Mouse (Mus musculus) T-cell, adult 2 months (primary cell): ENCODE results near the gene Amz1.

Experiments used
- DNase-seq: peaks from one replicate; pipeline ENCODE4 v3.0.0; 2022; ENCODE audit warnings: low spot score

The Amz1 gene

DNA sequence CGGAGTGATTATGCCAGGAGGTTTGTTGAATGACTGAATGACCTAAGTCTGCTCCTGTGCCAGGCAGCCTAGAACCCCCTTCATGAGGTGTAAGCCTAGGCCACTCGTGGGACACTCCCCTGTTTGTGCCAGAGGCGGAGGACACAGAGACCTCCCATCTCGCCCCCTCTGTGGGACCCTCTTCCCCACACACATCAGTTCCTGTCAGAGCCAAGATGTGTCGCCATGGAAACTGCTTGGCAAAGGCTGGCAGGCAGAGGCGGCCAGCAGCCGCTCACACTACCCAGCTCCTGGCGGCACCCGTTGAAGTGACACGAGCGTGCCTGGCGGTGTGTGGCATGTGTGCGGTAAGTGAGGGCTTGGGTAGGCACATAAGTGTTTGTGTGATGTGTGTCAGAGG lies at the start of gene Amz1:
Gene Amz1 (plus strand): TSS at position 306 of the 400 bp plus-strand sequence.
- DNase-seq: no peak

DNA sequence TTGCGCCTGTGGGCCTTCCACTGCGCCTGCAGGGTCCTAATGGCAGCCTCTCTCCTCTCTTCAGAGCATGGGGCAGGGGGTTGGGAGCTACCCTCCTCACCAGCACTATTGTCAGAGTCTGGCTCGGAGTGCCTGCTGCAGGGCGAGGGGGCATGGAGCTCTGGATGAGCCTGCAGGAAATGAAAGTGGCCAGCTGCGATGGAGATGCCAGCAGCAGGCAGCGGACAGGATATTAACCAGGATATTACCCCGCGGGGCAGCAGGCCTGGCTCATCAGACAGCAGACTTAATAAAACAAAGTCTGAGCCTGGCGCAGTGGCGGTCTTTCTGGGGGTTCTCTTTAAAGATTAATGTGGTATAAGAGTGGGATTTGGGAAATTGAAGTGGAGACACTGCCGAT lies 48.8 kb upstream of the Amz1 start:
- no peak for DNase-seq

DNA sequence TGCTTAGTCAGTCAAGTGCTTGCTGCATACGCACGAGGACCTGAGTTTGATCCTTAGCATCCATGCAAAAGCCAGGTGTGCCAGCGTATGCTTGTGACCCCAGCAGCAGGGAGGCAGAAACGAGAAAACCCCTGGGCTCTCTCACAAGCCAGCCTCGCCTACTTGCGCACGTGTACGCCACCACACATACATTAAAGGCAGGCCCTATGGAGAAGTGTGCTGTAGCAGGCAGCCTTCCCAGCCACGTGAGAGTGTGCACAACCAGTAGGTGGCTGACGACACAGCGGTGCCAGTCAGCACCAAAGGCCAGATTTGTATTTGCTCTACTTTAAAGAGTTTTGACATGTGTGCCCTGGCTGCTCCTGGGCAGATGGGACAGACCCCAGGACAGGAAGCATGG lies 48.3 kb upstream of the Amz1 start:
- no peak for DNase-seq

DNA sequence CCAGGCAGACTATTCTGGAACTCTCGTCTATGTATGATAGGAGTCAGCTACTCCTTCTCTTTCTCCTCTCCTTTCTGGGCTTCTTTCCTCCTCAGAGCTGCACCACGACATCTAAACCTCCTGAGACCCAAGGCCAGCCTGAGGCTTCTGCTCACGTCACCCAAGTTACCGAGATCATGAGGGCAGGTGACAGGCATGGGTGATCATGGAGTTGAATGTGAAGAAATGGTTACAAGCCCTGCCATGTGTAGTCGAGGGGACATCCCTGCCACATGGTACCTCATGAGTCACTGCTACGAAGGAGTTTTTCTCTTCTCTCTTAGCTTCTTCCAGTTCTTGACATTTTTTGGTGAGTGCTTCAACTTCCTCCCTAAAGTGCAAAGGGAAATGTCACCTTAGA lies 46.8 kb upstream of the Amz1 start:
- no peak for DNase-seq

DNA sequence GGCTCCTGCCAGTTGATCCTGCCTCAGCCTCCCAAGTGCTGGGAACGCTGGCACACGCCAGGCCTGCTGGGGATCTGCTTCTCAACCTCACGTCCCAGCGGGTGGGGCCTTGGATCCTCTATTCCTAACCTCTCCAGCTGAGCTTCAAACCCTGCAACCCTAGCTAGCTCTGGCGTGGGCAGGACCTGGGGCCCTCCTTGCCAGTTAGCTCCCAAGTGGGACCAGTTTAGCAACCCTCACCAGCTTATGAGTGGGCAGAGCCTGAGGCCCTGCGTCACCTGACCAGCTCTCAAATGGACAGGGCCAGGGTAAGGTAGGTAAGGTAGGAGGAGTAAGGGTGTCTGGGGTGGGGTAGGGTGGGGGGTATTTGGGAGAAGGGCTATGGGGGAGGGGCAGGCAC lies 43.9 kb upstream of the Amz1 start:
- no peak for DNase-seq

DNA sequence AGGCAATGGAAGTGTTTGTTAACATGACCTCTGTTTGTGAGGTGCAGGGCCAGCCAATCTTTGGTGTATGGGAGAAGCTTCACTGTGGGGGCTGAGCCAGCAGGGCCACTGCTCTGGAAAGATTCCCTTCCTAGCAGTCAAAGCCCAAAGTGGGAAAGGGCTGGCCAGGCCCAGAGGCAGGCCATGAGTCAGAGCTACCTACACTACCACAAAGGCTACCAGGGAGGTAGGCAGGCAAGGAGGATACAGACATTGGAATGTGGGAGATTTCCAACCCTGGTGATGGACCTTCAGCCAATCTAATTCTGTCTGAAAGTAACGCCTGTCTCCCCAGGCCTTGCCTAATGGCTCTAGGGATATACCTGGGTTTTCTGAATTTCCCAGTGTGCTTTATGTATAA lies 43.0 kb upstream of the Amz1 start:
- DNase-seq: no peak

DNA sequence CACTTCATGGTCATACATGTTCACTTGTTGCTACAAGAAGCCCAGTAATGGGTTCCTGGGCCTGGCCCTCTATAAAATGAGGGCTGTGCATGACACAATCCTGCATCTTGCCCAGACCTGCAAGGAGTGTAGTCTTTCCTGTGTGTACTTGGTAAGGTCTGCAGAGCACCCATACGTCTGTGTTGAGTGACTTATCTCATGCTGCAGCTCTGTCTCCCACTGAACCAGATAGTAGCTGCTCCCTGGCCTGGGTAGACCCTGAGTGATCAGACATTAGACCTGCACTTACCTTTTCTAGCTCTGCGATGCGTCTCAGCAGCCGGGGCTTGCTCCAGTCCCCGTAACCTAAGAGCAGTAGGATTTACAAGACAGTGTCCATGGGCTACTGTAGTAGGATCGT lies 41.8 kb upstream of the Amz1 start:
- DNase-seq: no peak

DNA sequence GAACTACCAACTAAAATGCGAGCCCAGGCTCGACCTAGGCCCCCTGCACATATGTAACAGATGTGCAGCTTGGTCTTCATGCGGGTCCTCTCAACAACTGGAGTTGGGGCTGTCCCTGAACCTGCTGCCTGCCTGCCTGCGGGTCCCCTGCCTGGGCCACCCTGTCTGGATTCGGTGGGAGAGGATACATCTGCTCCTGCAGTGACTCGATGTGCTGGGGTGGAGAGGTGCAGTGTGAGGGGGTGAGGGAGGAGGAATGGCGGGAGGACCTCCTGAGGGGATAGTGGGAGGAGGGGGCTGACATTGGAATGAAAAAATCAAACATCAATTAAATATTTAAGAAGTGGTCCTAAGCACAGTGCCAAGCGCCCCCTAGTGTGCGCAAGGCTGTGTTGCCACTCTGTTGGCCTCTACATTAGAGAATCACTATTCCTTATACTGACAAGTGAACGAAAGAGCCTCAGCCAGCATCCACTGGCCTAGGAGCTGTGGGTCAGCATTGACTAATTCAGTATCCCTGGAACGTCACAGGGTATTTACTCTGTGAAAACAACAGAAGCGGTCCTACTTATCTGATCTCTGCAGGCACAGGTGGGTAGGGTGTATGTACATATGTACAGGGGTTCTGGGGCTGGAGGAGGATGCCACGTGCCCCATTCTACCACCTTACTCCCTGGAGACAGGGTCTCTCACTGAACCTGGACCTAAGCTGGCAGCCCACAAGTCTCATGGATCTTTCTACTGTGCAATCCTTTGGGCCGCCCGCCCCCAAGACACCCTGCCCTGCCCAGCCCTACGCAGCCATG lies 39.4 kb upstream of the Amz1 start:
- DNase-seq: no peak

DNA sequence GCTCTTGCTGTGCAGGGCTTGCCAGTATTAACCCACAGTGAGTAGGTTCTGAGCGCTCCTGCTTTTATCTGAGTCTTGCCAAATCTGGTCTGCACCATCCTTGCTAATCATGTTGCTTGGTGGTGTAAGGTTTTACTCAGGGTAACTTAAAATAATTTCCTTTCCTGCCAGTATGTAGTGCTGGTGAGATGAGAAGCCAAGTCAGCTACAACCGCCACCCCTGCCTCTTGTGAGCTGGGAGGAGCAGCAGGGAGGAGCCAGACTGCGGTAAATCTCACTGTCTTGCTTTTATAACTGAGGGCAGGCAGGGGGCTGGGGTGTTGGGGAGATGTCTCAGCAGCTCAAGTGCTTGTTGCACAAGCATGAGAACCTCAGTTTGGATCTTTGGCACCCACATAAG lies 35.5 kb upstream of the Amz1 start:
- DNase-seq: no peak

DNA sequence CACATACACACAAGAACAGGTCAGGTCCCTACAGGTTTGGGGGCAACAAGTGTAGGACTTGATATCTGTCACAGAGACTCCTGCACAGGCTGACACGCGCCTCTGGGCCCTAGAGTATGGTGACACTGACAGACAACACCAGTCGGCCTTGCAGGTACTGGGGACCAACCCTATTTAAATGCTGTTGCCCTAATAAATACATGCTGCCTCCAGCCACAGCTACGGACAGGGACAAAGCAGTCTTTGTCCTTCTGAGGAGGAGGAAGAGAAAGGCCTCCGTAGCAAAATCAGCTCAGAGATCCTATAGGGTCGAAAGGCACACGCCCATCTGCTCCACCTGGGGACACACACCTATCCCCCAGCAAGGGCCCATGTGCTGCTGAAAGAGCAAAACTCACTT lies 27.9 kb upstream of the Amz1 start:
- DNase-seq: no peak

DNA sequence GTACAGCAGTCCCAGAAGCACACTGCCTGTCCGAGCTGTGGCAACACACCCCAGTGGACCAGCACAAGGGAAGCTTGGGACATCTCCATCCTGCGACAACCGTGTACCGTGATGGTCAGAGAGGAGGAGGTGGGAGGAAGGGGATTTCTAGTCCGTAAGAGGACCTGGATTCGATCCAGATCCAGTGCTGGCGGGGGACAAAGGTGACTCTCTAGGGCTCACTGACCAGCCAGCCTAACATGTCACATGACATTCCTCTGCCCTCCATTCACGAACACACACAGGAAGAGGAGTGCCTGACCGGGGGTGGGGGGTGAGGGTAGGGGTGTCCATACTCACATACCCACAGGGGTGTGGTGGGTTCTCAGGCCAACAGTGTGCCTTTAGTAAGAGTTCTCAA lies 24.2 kb upstream of the Amz1 start:
- no peak for DNase-seq

DNA sequence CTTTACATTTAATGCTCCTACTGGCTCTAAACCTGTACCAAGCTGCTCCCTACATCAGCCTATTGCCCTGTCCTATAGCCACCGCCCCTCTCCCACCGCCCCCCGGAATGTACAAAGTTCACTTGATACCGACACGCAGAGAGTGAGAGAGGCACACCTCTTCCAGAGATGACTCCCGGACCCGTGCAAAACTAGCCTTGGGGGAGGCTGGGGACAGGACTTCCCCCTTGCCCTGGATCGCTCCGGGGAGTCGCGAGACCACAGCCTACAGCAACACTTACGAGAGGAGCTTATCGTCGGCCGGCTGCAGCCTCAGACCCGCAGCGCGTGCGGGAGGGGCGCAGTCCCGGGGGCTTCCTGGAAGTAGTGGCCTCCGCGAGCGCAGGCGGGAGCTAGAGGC lies 22.3 kb upstream of the Amz1 start:
- no peak for DNase-seq

DNA sequence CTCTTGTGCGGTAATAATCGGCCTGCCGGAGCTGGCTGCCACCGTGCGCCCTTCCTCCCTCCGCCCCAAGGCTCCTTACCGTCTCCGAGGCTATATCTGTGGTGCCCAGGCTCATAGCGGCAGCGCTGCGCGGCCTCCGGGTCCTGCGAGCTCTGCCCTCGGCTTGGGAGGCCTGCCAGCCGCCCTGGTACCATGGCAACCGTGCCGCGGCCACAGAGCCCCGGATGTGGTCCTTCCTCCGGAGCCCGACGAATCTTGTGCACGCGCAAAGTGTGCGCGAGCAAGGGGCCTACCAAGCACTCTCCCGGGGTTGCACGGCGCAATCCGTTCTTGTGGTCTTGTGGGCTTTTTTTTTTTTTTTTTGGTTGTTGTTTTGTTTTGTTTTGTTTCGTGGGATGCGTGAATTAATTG lies 21.8 kb upstream of the Amz1 start, which contains the start of gene Iqce:
Gene Iqce (minus strand): TSS at position 276 of the 411 bp plus-strand sequence.
- peak; percentile 94 for DNase-seq

DNA sequence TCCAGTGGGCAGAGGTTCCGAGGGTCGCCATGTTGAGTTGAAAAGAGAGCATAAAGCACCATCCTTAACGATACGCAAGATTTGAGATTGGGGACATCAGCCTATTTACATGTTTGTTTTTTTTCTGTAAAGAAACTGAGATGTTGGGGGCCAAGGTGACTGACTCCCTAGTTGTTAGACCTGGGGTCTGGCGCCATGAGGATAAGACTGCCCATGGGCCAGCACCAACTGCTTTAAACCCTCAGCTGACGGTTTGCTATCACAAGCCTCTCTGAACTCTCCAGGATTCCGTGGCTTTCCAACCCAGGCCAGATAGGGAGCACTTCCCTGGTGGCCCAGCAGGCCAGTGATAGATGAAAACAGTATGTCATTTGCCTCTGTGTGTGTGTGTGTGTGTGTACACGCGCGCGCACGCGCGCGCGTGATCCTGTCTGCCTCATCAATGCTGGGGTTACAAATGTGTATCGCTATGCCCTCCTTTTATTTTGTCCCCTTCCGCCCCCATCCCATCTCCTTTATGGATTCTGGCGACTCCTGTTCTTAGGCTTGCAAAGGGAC lies 21.2 kb upstream of the Amz1 start:
- DNase-seq: no peak

DNA sequence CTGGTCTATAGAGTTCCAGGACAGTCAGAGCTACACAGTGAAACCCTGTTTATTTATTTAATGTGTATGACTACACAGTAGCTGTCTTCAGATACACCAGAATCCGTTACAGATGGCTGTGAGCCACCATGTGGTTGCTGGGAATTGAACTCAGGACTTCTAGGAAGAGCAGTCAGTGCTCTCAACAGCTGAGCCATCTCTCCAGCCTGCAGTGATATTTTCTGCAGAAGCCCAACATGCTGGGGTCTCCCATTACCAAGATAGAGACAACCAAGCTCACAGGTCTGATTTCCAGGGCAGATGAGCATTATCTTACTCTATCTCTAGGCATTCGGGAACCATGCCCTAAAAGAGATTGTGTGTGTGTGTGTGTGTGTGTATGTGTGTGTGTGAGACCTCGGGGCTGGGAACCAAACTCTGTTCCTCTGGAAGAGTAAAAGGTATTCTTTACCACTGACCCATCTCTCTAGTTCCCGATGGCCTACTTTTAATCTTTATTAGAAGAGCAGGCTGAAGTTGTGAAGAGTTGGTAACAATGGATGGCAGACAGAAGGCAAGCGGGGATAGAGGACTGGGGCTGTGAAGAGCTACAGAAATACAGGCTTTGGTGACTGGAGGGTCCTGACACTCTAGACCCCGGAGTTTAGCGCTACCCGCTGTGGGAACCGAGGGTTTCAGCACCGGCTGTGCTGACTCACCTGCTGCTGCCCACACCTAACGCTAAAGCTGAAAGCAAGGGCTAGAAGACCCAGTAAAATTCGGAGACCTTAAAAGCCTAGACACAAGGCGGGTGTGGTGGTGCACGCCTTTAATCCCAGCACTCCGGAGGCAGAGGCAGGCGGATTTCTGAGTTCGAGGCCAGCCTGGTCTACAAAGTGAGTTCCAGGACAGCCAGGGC lies 20.2 kb upstream of the Amz1 start:
- DNase-seq: no peak

DNA sequence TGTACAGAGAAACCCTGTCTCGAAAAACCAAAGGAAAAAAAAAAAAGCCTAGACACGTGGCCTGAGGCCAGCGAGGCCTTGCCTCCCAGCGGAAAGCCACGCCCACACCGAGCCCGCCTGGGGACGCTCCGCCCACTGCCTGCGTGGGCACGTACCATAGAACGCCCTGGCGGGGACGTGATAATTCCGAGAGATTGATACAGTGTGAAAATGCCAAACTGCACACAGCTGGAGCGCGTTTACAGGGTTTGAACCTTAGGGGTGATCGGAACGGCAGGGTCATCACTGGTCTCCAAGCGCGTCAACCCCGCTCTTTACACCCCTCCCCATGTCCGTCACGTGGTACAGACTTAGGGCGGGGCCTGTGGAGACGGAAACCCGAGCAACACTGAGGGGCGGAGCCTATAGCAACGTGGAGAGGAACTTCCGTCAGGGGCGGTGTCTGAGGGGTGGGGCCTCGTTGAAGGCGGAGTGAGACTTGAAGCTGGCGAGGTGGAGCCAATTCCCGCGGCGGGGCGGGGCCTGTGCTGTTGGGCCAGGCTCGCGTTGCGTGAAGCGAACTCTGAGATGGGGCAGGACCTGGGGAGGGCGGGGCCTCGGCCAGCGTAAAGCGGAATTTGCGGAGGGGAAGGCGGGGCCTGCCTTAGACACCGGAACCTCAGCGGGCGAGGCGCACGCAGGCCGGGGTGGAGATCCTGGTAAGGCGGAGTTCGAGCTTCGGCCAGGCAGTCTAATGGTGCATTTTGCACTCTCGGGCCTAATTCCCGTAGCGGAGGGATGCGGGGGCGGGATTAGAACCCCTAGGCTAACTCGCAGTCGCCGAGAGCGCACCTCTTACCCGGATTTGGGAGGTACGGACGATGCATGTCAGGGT lies 19.3 kb upstream of the Amz1 start, which contains the start of gene Brat1:
Gene Brat1 (plus strand): TSS at position 634 of the 874 bp plus-strand sequence.
- peak; percentile 100 for DNase-seq

DNA sequence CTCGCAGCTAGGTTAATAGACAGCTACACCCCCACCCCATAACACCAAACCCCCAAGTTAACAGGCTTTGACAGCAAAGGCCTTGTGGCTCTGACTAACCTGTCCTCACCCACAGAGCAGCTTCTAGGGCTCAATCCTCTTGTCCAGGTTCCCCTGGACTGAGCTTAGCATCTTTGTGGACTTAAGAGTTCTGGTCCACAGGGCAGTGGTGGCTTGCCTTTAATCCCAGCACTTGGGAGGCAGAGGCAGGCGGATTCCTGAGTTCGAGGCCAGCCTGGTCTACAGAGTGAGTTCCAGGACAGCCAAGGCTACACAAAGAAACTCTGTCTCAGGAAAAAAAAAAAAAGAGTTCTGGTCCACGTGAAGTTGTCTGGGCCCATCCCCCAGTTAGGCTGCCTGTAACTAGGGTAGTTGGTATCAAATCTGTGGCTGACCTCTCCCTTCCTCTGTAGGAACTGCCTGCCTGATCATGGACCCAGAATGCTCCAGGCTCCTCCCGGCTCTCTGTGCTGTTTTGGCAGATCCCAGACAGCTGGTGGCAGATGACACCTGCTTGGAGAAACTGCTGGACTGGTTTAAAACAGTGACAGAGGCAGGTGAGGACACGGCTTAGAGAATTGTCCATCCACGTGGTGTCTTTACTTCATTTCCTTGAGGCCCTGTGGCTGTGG lies 18.3 kb upstream of the Amz1 start:
- no peak for DNase-seq

DNA sequence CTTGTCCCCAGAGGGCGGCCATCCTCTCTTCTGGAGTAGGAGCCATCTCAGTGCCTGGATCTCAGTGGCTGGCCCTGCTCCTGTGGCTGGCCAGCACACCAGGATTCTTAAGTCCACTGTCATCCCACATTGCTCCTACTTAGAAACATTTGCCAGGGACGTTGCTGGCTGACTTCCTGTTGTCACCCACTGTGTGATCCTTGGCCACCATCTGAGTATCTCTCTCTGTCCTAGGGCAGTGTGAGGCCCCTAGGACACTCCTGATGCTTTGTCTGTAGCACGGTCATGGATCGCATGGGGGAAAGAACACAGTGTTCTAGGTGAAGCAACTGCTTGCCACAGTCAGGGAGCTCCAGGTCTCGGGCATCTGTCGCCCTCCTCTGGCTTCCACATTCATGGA lies 13.6 kb upstream of the Amz1 start:
- no peak for DNase-seq

DNA sequence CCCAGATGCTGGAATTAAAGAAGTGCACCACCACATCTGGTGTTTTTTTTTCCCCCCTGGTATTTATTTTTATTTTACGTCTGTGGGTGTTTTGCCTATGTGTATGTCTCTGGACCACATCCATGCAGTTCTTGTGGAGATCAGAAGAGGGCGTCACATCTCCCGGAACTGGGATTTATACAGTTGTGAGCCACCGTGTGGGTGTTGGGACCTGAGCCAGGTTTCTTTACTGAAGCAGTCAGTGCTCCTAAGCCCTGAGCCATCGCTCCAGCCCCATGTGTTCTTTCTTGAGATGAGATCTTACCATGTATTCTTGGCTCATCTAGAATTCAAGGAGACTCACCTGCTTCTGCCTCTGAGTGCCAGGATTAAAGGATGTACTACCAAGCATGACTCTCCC lies 12.9 kb upstream of the Amz1 start:
- DNase-seq: no peak

DNA sequence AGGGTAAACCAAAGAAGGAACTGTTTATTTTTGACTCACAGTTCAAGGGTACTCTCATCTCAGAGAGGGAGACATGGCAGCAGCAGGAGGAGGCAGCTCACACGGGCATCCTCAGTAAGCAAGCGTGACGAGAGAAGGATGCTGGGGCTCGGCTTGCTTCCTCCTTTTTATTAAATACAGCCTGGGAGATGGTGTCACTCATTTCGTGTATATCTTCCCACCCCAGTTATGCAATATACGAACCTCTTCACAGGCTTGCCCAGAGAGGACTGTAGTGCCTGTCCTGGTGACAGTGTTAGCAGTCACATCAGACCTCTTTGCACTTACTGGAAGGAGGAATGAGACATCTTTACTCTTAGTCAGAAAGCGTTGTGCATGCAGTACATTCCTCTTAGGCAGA lies 3.2 kb upstream of the Amz1 start:
- DNase-seq: no peak

DNA sequence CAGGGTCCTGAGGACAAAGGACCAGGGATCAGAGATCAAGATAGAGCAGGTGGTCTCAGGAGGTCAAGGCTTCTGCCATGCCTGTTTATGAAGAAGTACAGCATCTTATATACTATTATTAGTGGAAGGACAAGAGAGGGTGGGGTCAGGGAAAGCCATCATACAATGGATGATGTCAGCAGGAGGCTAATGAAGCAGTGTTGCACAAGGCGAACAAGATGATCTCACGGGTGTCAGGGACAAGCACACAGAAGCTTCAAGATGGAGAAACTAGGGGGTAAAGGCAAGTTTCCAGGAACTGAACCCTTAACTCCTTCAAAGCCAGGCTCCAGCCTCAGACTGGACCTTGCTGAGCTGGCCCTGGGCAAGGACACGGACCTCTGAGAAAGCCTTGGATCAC lies 1.8 kb upstream of the Amz1 start:
- DNase-seq: no peak
